Mouse (Mus musculus): ENCODE measurements around the gene Cldn19.

Cldn19 gene

GRCm38 (mm10) chr4:119300761-119301160 is 45.5 kb downstream of the Cldn19 start:
- DNase-seq (ENCODE audit: low spot score): no peak

- DNase-seq (ENCODE audit: low spot score): no peak
Observed at GRCm38 (mm10) chr4:119301777-119302176, 46.6 kb downstream of the Cldn19 start.

GRCm38 (mm10) chr4:119303291-119303690 is 48.1 kb downstream of the Cldn19 start:
- no peak for DNase-seq (ENCODE audit: low spot score)

- DNase-seq (ENCODE audit: low spot score): no peak
Observed at GRCm38 (mm10) chr4:119305418-119305817, 50.2 kb downstream of the Cldn19 start.

Data from testis, postnatal 10 days (tissue).